Mouse (Mus musculus) kidney, postnatal 14 days (tissue): ENCODE results near the gene Lrrc32.

Experiments used
- DNase-seq: peaks from one replicate; pipeline ENCODE4 v3.0.0; 2022; ENCODE audit warnings: mixed read lengths

Gene Lrrc32

GRCm38 (mm10) chr7:98523070-98523812 is 34.2 kb downstream of the Lrrc32 start:
- peak; percentile 73 for DNase-seq

DNA sequence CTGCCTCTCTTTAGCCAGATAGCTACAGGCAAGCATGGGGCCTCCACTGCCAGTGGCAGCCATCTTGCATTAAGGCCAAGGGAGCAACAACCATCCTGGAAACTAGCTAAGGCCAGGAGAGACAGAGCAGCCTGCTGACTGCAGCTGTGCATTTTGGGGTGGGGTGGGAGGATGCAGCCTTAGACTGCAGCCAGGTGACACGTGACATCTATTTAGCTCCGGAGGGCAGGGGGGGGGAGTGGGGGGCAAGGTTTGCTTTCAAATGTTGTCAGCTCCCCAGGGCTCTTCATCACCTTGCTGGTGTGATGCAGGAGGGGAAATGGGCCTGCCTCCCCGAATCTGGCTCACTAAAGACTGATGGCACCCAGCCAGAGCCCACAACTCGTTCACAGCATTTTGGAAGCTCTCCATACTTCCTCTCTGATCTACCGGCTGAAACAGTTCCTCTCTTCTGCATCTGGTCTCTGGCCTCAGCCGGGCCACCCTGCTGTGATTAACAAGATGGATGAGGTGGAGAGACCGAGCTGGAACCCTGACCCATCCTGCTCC is 34.8 kb downstream of the Lrrc32 start:
- peak; percentile 77 for DNase-seq

GRCm38 (mm10) chr7:98524401-98524800 is 35.3 kb downstream of the Lrrc32 start:
- peak; percentile 21 for DNase-seq

DNA sequence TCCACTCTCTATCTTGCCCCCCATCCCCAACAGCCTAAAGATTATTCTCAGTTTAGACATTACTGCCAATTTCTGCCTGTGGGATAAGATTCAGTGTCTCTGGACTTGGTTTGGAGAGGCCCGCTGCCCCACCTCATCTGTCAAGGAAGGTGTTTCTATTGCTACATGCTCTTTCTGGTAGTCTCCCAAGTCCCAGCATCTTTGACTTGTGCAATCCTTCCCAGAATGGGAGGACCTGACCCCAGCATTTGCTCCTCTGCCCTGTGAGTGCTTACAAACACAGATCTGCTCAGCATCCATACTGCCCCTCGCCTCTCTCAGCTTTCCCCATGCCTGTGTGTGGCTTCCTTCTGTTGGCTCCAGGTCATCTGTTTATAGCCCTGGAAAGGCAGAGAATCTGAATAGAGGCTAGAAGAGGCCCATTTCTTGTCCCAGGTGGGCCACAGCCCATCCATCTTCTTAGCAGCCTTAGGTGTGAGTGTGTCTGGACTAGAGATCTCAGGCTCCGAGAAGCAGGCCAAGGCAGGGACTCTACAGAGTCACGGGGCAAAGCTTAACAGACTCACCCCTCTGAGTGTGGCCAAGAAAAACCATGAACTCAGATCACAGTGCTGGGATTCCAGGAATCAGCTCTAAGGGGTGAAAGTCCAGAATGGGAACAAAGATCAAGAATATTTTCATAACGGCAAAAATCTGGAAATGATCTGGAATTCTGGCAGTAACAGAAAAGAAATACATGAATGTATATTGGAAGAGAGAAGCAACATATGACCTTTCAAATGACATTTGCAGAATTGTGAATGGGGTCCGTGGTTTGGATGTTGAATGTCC is 36.0 kb downstream of the Lrrc32 start:
- DNase-seq, result peak; percentile 44

- no peak for DNase-seq
These were observed 38.0 kb downstream of the Lrrc32 start for GRCm38 (mm10) chr7:98527085-98527484.

DNA sequence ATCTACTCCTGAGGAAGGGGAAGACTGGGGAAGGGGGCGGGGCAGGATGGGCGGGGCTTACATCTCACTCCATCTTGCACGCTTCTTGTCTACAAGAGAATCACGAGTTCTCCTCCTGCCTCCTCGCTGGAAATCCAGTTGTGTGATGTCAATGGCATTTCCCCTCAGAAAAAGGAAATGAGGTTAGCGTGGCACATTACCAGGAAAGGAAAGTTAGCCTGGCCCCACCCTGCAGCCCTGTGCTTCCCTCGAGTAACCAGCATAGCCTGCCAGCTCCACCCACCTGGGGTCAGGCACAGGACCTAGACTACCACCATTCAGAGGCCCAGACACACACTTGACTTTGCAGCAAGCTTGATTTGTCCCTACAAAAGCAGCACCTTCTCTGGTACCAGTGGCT is 42.5 kb downstream of the Lrrc32 start:
- DNase-seq, result peak; percentile 49

DNA sequence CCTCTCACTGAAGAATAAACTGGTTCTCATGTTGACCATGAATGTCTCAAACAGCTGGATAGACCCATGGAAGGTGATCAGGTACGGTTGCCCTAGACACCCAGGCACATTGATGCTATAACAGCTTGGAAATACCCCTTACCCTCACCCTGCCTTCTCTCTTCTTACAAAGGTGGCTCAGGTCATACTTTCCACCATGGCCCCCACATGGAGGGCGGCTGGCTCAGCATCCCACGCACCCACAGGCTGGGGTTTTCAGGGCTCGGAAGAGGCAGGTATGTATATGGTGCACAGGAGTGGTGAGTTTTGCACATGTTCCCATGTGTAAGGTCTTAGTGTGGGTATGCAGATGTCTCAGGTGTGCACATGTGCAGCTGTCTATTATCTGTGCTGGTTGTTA is 43.9 kb downstream of the Lrrc32 start:
- DNase-seq, result no peak

DNA sequence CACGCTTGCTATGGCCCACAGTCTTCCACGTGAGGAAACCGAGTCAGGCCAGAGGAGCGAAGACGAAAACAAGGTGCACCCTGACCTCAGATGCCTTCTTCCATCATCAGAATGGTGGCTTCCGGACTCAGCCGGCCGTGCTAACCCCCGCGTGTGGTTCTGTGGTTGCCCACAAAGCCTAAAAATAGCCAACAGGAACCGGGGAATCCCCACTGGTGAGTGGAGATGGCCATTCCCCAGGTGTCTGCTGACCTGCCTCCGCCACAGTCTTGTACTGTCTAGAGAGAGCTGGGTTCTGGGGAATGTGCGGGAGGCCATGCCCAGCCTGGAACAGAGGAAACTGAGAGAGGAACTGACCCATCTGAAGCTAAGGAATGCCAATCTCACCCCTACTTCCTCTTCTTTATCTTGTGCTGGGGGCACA is 45.4 kb downstream of the Lrrc32 start:
- DNase-seq, result no peak

DNA sequence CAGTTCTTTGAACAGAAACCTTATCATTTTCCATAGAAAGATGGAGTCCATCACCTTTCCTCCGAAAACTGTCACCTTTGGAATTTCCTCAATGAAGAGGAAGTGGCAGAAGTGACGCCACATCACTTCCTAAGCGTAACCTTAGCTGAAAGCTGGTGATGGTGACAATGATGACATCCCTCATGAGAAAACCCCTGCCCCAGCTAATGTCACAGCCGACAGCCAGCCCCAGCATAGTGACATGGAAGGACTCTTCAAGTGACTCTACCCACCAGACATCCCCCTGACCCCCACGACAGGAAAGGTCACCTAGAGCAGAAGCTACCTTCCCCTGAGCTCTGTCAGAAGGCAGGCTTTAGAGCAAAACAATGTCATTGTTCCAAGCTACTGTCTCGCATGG is 46.1 kb downstream of the Lrrc32 start:
- DNase-seq, result no peak

GRCm38 (mm10) chr7:98535882-98536281 is 46.8 kb downstream of the Lrrc32 start:
- no peak for DNase-seq

DNA sequence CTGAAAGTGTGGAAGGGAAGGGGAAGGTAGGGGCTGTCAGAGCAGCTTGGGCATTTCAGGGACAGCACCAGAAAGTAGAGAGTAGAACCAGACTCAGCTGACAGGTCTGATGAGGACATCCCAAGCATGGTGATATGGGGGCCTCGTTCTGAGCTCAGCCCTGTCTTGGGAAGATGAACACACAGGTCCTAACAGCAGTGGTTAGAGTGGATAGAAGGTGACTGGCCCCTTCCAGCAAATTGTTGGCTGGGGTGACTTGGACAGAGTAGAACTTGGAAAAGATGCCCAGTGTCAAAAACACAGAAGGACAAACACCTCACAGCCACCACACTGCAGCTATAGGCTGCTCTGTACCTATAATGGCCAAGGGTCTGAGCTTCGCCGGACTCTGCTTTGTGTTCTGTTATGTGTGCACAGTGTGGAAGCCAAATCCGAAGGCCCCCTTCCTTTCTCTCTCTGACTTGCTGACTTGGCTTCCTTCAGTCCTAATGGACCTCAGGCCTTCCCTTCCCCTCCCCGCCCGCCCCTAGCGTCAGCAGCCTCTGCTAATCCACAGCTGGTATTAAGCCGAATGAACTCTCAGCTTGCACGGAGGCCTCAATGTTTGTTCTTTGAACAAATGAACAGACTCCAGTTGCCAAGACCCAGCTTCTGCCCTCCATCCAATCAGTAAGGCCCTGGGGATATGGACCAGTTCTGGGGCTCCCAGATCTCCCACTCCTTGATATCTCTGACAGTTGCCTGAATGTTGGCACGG is 48.3 kb downstream of the Lrrc32 start:
- DNase-seq, result peak; percentile 20

DNA sequence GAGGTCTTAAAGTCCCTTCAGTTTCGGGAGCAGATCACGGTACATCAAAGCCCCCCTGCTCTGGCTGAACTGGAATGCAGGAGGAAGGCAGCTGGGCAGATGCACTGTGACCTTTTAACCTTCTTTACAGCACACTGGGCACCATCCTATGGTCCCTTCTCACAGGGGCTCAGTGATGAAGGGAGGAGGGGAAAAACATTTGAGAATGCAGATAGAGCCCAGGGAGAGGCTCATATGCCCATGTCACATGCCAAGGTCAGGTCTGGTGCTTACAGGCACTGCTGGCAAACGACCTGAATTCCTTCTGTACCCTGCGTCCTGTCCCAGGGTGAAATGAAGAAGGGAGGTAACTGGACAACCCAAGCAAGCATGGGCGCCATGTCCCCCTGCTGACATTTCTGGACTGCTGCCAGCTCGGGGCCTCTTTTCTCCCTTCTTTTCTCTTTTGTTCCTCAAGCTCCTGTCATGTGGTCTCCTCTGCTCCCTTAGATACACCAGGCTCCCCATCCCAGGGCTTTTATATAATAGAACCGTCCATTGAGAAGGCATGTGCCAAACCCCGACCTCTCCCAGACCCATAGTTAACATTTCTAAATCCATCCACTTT is 49.0 kb downstream of the Lrrc32 start:
- no peak for DNase-seq

DNA sequence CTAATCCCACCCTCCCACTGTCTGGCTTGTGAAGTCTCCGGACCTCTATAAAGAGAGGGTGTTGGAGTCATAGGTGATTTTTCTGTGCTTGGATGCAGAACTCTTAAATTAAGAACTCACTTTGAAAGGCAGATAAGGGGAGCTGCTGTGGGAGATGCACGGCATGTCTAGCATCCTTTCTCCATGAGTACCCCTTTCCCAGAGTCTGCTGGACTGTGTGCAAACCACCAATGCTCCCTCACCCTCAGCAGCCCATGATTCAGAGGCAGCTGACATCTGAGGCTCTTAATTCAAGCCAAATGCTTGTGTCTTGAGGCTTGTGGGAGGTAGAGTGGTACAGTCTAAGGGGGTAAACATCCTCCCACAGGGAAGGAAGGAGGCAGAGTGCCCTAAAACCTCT is 51.8 kb downstream of the Lrrc32 start:
- no peak for DNase-seq

DNA sequence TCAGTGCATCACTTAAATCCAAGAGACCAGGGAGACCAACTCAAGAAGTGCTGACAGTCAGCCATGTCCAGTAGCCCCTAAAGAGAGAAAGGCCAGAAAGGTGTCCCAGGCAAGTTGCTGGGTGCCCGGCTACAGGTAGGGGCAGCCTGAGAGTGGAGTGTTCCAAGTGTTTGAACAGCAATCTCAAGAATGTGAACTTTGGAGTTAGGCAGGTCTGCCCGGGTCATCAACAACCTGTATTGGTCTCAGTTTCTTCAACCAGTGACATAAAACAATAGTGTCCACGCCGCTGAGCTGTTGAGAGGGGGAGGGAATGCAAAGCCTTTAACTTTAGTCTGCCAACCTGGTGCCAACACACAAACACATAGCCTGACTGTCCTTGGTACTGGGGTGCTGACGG is 52.5 kb downstream of the Lrrc32 start:
- DNase-seq, result peak; percentile 16

- no peak for DNase-seq
These were observed 53.2 kb downstream of the Lrrc32 start for GRCm38 (mm10) chr7:98542267-98542666.

GRCm38 (mm10) chr7:98542731-98543142 is 53.7 kb downstream of the Lrrc32 start:
- peak; percentile 57 for DNase-seq

GRCm38 (mm10) chr7:98543853-98544370 is 54.8 kb downstream of the Lrrc32 start:
- no peak for DNase-seq

- no peak for DNase-seq
These were observed 55.5 kb downstream of the Lrrc32 start for GRCm38 (mm10) chr7:98544556-98544955.

GRCm38 (mm10) chr7:98548839-98549238 is 59.8 kb downstream of the Lrrc32 start:
- no peak for DNase-seq

- DNase-seq, result peak; percentile 42
These were observed 61.5 kb downstream of the Lrrc32 start for GRCm38 (mm10) chr7:98550596-98550995.

DNA sequence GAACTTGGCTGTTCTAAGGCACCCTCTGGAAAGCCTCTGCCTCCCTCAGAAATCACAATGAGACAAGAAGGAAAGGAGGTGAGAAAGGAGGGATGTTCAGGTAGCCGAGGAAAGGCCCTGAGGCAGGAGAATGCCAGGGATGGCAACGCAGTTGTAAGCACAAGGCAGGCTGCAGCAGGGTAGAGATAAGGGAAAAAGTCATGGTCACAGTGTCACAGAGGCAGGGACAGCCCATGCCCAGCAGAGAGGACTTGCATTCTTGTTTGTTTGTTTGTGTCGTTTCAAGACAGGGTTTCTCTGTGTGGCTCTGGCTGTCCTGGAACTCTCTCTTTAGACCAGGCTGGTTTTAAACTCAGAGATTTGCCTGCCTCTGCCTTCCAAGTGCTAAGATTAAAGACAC is 62.0 kb downstream of the Lrrc32 start:
- DNase-seq, result no peak
